Mouse (Mus musculus) E14TG2a.4 (cell line): Measurements from ENCODE around the gene Atoh7.

Experiments used
- CTCF ChIP-seq: conservative IDR thresholded peaks from 2 replicates; pipeline ENCODE4 v1.5.1; 2014; ENCODE audit warnings: low read length
- NANOG ChIP-seq: IDR thresholded peaks from 2 replicates; pipeline ENCODE4 v1.6.1; 2014; ENCODE audit warnings: borderline replicate concordance, low read length, mixed read lengths
- POU5F1 ChIP-seq: IDR thresholded peaks from 2 replicates; pipeline ENCODE4 v1.6.1; 2014; ENCODE audit warnings: low read length, borderline replicate concordance

DNA sequence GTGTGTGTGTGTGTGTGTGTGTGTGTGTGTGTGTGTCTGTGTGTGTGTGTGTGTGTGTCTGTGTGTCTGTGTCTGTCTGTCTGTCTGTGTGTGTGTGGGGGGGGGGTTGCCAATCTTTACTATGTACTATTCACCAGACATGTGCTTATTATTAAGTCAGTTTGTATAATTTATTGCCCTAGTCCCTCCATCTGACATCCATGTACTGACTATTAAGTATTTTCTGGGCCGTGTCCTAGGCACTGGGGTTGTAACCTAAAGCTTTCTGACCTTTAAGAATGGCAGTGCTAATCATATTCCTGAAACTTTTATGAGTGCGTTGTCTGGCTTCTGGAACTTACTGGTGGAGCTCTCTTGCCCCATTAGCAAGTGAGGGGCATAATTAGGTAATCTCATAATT, 2.7 kb upstream of the Atoh7 start:
- TF ChIP-seq CTCF (no peak), POU5F1 (no peak), NANOG (no peak)
